Mouse (Mus musculus): Measurements from ENCODE around the gene Nup188. TPM values are rescaled to one million over a fixed set of nuclear protein-coding genes. Genes with fewer than 3 reads are reported as not detected.

The Nup188 gene
- polyA plus RNA-seq, 1 experiment from 2014 or later = 8.5 TPM

- H3K27ac ChIP-seq (replicated peaks) = no peak overlapping the region
- H3K9ac ChIP-seq (ENCODE audit: low read length) = no peak overlapping the region
- no peaks in the 10 kb centered on the region for H3K27me3 ChIP-seq (ENCODE audit: control insufficient read depth, insufficient read depth, low read length)
- TF ChIP-seq EP300 (optimal IDR thresholded peaks at IDR 0.05) (no peak), CTCF (IDR thresholded peaks at IDR 0.05; ENCODE audit: low read depth) (peak; percentile 50)
- 75% methylated on average over 5 of the region's 5 CpGs for WGBS
- ATAC-seq (ENCODE audit: low FRiP score, low TSS enrichment) (no peak), DNase-seq (ENCODE audit: low spot score) (no peak)
- H3K4me2 ChIP-seq (replicated peaks; ENCODE audit: low read depth) = no peak overlapping the region
- H3K4me3 ChIP-seq (ENCODE audit: low read depth, low read length) = no peak overlapping the region
- H3K36me3 ChIP-seq (ENCODE audit: control insufficient read depth, insufficient read depth, low read length) = no peaks in the 10 kb centered on the region; the same call in 1 of the 2 replicates
- H3K4me1 ChIP-seq (replicated peaks; ENCODE audit: control insufficient read depth, insufficient read depth) = peaks cover 8% of the 10 kb centered on the region
- no peaks in the 10 kb centered on the region for H3K9me3 ChIP-seq (ENCODE audit: control insufficient read depth, low read length)
Measured at GRCm38 (mm10) chr2:30362865-30363264, 76.7 kb downstream of the Nup188 start.

GRCm38 (mm10) chr2:30363773-30364650 lies 77.8 kb downstream of the Nup188 start, which contains the start of gene Miga2:
Miga2 (plus strand) TSS chr2:30364233.
- Histone ChIP-seq H3K4me2 (replicated peaks; ENCODE audit: low read depth) (peak within 1 kb of the TSS; percentile 92), H3K4me1 (replicated peaks; ENCODE audit: control insufficient read depth, insufficient read depth) (0 out of 2 replicates have a peak, but pooled peaks cover 5% of the 10 kb centered on the region), H3K36me3 (ENCODE audit: control insufficient read depth, insufficient read depth, low read length) (peaks cover 4% of the 10 kb centered on the region; the same call in 1 of the 2 replicates), H3K27me3 (ENCODE audit: control insufficient read depth, insufficient read depth, low read length) (no peaks in the 10 kb centered on the region), H3K27ac (replicated peaks) (peak within 1 kb of the TSS; percentile 63; the same call in 1 of the 2 replicates), H3K9me3 (ENCODE audit: control insufficient read depth, low read length) (no peaks in the 10 kb centered on the region), H3K9ac (ENCODE audit: low read length) (peak within 1 kb of the TSS; percentile 79), H3K4me3 (ENCODE audit: low read depth, low read length) (peak within 1 kb of the TSS; percentile 87)
- WGBS = under 1% methylated on average over 53 of the region's 54 CpGs
- DNase-seq (ENCODE audit: low spot score) (peak; percentile 99), ATAC-seq (ENCODE audit: low FRiP score, low TSS enrichment) (peak; percentile 98)
- TF ChIP-seq EP300 (optimal IDR thresholded peaks at IDR 0.05) (no peak), CTCF (IDR thresholded peaks at IDR 0.05; ENCODE audit: low read depth) (0 out of 2 replicates have a peak, but pooled peaks have one; percentile 35)

GRCm38 (mm10) chr2:30365281-30366069 lies 79.3 kb downstream of the Nup188 start:
- WGBS = 70% methylated on average over 2 of the region's 2 CpGs
- TF ChIP-seq CTCF (IDR thresholded peaks at IDR 0.05; ENCODE audit: low read depth) (no peak), EP300 (optimal IDR thresholded peaks at IDR 0.05) (no peak)
- H3K4me3 ChIP-seq (ENCODE audit: low read depth, low read length) = peak overlapping the region; percentile 87
- peak overlapping the region; percentile 35; the same call in 1 of the 2 replicates for H3K27ac ChIP-seq (replicated peaks)
- DNase-seq (ENCODE audit: low spot score) (no peak), ATAC-seq (ENCODE audit: low FRiP score, low TSS enrichment) (no peak)
- no peaks in the 10 kb centered on the region for H3K9me3 ChIP-seq (ENCODE audit: control insufficient read depth, low read length)
- H3K4me1 ChIP-seq (replicated peaks; ENCODE audit: control insufficient read depth, insufficient read depth) = 0 out of 2 replicates have a peak, but pooled peaks cover 5% of the 10 kb centered on the region
- peaks cover 7% of the 10 kb centered on the region for H3K36me3 ChIP-seq (ENCODE audit: control insufficient read depth, insufficient read depth, low read length)
- peak overlapping the region; percentile 79; the same call in 1 of the 2 replicates for H3K9ac ChIP-seq (ENCODE audit: low read length)
- peak overlapping the region; percentile 92 for H3K4me2 ChIP-seq (replicated peaks; ENCODE audit: low read depth)
- no peaks in the 10 kb centered on the region for H3K27me3 ChIP-seq (ENCODE audit: control insufficient read depth, insufficient read depth, low read length)

GRCm38 (mm10) chr2:30366203-30366602 lies 80.0 kb downstream of the Nup188 start:
- ATAC-seq (ENCODE audit: low FRiP score, low TSS enrichment) (no peak), DNase-seq (ENCODE audit: low spot score) (no peak)
- Histone ChIP-seq H3K4me1 (replicated peaks; ENCODE audit: control insufficient read depth, insufficient read depth) (0 out of 2 replicates have a peak, but pooled peaks cover 5% of the 10 kb centered on the region), H3K27me3 (ENCODE audit: control insufficient read depth, insufficient read depth, low read length) (no peaks in the 10 kb centered on the region), H3K27ac (replicated peaks) (no peak overlapping the region; the same call in 1 of the 2 replicates), H3K9ac (ENCODE audit: low read length) (no peak overlapping the region), H3K36me3 (ENCODE audit: control insufficient read depth, insufficient read depth, low read length) (peaks cover 12% of the 10 kb centered on the region), H3K9me3 (ENCODE audit: control insufficient read depth, low read length) (no peaks in the 10 kb centered on the region), H3K4me3 (ENCODE audit: low read depth, low read length) (no peak overlapping the region), H3K4me2 (replicated peaks; ENCODE audit: low read depth) (no peak overlapping the region)
- TF ChIP-seq EP300 (optimal IDR thresholded peaks at IDR 0.05) (no peak), CTCF (IDR thresholded peaks at IDR 0.05; ENCODE audit: low read depth) (no peak)
- WGBS = 61% methylated on average over 5 of the region's 5 CpGs

GRCm38 (mm10) chr2:30371544-30371943 lies 85.3 kb downstream of the Nup188 start:
- Histone ChIP-seq H3K4me3 (ENCODE audit: low read depth, low read length) (no peak overlapping the region), H3K4me1 (replicated peaks; ENCODE audit: control insufficient read depth, insufficient read depth) (no peaks in the 10 kb centered on the region), H3K4me2 (replicated peaks; ENCODE audit: low read depth) (no peak overlapping the region), H3K27ac (replicated peaks) (no peak overlapping the region), H3K27me3 (ENCODE audit: control insufficient read depth, insufficient read depth, low read length) (no peaks in the 10 kb centered on the region), H3K36me3 (ENCODE audit: control insufficient read depth, insufficient read depth, low read length) (peaks cover 31% of the 10 kb centered on the region), H3K9ac (ENCODE audit: low read length) (no peak overlapping the region), H3K9me3 (ENCODE audit: control insufficient read depth, low read length) (no peaks in the 10 kb centered on the region)
- TF ChIP-seq EP300 (optimal IDR thresholded peaks at IDR 0.05) (no peak), CTCF (IDR thresholded peaks at IDR 0.05; ENCODE audit: low read depth) (no peak)
- WGBS = 94% methylated on average over 8 of the region's 8 CpGs
- ATAC-seq (ENCODE audit: low FRiP score, low TSS enrichment) = no peak
- no peak for DNase-seq (ENCODE audit: low spot score)

All from stomach, postnatal 0 days (tissue).